8 mouse cellular contexts compared by ENCODE assay signal in the genomic region with DNA sequence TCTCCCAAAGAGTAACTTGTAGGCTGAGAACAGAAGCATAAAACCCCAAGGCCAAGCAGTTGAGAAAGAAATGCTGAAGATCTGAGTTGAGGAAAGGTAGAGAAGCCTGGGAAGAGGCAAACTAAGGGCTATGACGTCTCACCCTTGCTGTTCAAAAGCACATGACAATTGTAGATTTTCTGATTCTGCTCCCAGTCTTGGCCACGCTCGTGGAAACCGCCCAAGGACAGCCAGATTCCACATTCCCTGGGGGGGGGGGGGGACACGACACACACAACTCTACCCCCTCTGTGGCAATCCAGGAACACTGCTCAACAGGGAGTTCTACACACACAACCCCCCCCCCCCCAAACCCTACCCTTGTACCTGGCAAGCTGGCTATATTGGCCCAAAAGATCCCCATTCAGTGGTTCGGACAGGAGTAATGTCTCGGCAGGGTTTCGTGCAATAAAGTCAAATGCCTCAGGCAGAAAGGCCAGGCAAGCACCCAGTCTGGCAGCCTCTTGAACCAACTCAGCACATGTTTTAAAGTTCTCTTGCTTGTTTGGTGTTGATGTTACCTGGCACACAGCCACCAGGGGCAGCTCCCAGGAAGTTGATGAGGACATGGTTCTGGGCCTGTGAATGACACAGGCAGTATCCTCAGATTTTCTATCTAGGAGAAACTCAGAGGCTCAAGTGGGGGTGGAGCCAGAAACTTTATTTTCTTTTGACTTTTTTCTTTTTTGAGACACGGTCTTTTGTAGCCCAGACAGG. TPM values are rescaled to one million over a fixed set of nuclear protein-coding genes. Genes with fewer than 3 reads are reported as not detected.
DNase-seq lines count a peak whose midpoint lies in the region; ATAC-seq lines count a peak whose summit lies in the region.

No protein-coding gene starts in this region.

- no peaks in the 10 kb centered on the region for H3K27me3 ChIP-seq in heart, embryonic 13.5 days (replicated peaks)
- no peaks in the 10 kb centered on the region for H3K27me3 ChIP-seq in heart, embryonic 12.5 days (replicated peaks)

- H3K36me3 ChIP-seq in heart, embryonic 13.5 days, result peaks cover 55% of the 10 kb centered on the region
- H3K36me3 ChIP-seq in heart, embryonic 12.5 days, result peaks cover 45% of the 10 kb centered on the region

- H3K4me1 ChIP-seq in heart, embryonic 13.5 days, result peaks cover 35% of the 10 kb centered on the region
- H3K4me1 ChIP-seq in heart, embryonic 12.5 days (replicated peaks), result peaks cover 22% of the 10 kb centered on the region

- H3K9me3 ChIP-seq in heart, embryonic 13.5 days, result peaks cover 6% of the 10 kb centered on the region; the same call in 1 of the 2 replicates
- peaks cover 4% of the 10 kb centered on the region; the same call in 1 of the 2 replicates for H3K9me3 ChIP-seq in heart, embryonic 12.5 days (replicated peaks)

- no peak overlapping the region for H3K9ac ChIP-seq in heart, embryonic 13.5 days
- no peak overlapping the region for H3K9ac ChIP-seq in heart, embryonic 12.5 days

- peak overlapping the region; percentile 88 for H3K4me2 ChIP-seq in heart, embryonic 13.5 days
- H3K4me2 ChIP-seq in heart, embryonic 12.5 days, result no peak overlapping the region

- 77% methylated on average over 8 of the region's 9 CpGs for WGBS in heart, embryonic 13.5 days
- 80% methylated on average over 9 of the region's 9 CpGs for WGBS in heart, embryonic 12.5 days

- intact Hi-C loops in heart, postnatal 14 days (cut with DNase I), result loop anchor here (1.0 kb wide), 1 partner anchor 11 kb away; no protein-coding TSS in a partner anchor

- no peak overlapping the region for H3K27ac ChIP-seq in heart, embryonic 13.5 days (replicated peaks)
- no peak overlapping the region for H3K27ac ChIP-seq in heart, embryonic 12.5 days (ENCODE audit: poor library complexity, severe bottlenecking)

- peak; percentile 70 for DNase-seq in R1 (ENCODE audit: low read depth, low spot score)
- peak; percentile 37 to 38 for DNase-seq in heart, postnatal 14 days
- DNase-seq in kidney, postnatal 4 days, result peak; percentile 55 to 74
- peak; percentile 36 for DNase-seq in naive thymus-derived CD4-positive, alpha-beta T cell, adult 2 months (ENCODE audit: low read depth)
- no peak for DNase-seq in frontal cortex, postnatal 14 days (ENCODE audit: low spot score in 2 of 2)
- DNase-seq in thymus, postnatal 25 days, result no peak

- peak; percentile 17; the same call in 1 of the 2 replicates for ATAC-seq in heart, embryonic 13.5 days (ENCODE audit: extremely low read depth, insufficient number of reproducible peaks, low FRiP score, low TSS enrichment)
- no peak for ATAC-seq in heart, embryonic 12.5 days (ENCODE audit: insufficient number of reproducible peaks, low FRiP score)

- H3K4me3 ChIP-seq in heart, embryonic 13.5 days, result peak overlapping the region; percentile 95; the same call in 1 of the 2 replicates
- H3K4me3 ChIP-seq in heart, embryonic 12.5 days, result no peak overlapping the region

RNA-seq across cellular contexts. Expression of a gene that starts 1.3 kb away (rescaled TPM):
- polyA plus RNA-seq in heart, embryonic 13.5 days (2015; fragmentation: Nextera tagmentation; extraction: Ambion mirVana), result 34.8 and 36.9 TPM in 2 replicates
- polyA plus RNA-seq in heart, embryonic 12.5 days (2016; fragmentation: Nextera tagmentation; extraction: Ambion mirVana), result 31.9 and 33.9 TPM in 2 replicates
- total RNA-seq in heart, postnatal 14 days (2021), result 10 to 100 TPM; 20.0 to 24.6 TPM

RNA-seq across cellular contexts. Expression of a gene that starts 1.4 kb away (rescaled TPM):
- polyA plus RNA-seq in heart, embryonic 13.5 days (2015; fragmentation: Nextera tagmentation; extraction: Ambion mirVana), result 85.4 and 97.8 TPM in 2 replicates
- polyA plus RNA-seq in heart, embryonic 12.5 days (2016; fragmentation: Nextera tagmentation; extraction: Ambion mirVana), result 96.8 and 111 TPM in 2 replicates
- total RNA-seq in heart, postnatal 14 days (2021), result 10 to 100 TPM; 63.7 to 74.3 TPM

RNA-seq across cellular contexts. Expression of a gene that starts 15.2 kb away (rescaled TPM):
- 34.6 and 37.6 TPM in 2 replicates for polyA plus RNA-seq in heart, embryonic 13.5 days (2015; fragmentation: Nextera tagmentation; extraction: Ambion mirVana)
- polyA plus RNA-seq in heart, embryonic 12.5 days (2016; fragmentation: Nextera tagmentation; extraction: Ambion mirVana), result 38.6 and 43.3 TPM in 2 replicates
- 10 to 100 TPM; 24.4 to 25.9 TPM for total RNA-seq in heart, postnatal 14 days (2021)

RNA-seq across cellular contexts. Expression of a gene that starts 16.5 kb away (rescaled TPM):
- polyA plus RNA-seq in heart, embryonic 13.5 days (2015; fragmentation: Nextera tagmentation; extraction: Ambion mirVana), result 0.65 and 0.76 TPM in 2 replicates
- polyA plus RNA-seq in heart, embryonic 12.5 days (2016; fragmentation: Nextera tagmentation; extraction: Ambion mirVana), result 0.46 and 0.74 TPM in 2 replicates
- total RNA-seq in heart, postnatal 14 days (2021), result under 1 TPM in 1 of 2 experiments, not detected in 1; 0.17 TPM

RNA-seq across cellular contexts. Expression of a gene that starts 25.8 kb away (rescaled TPM):
- 0.23 and 0.27 TPM in 2 replicates for polyA plus RNA-seq in heart, embryonic 13.5 days (2015; fragmentation: Nextera tagmentation; extraction: Ambion mirVana)
- polyA plus RNA-seq in heart, embryonic 12.5 days (2016; fragmentation: Nextera tagmentation; extraction: Ambion mirVana), result 0.17 and 0.52 TPM in 2 replicates
- total RNA-seq in heart, postnatal 14 days (2021), result under 1 TPM; 0.14 to 0.15 TPM

Comparison
In these comparisons a context has a peak if more than half of its experiments do, and no peak if none do; other contexts are left out.
1. DNase-seq: peak in R1 (single experiment), heart, postnatal 14 days (2 of 2), kidney, postnatal 4 days (2 of 2) and naive thymus-derived CD4-positive, alpha-beta T cell, adult 2 months (single experiment); none in frontal cortex, postnatal 14 days (0 of 2) and thymus, postnatal 25 days (single experiment).